Mouse (Mus musculus) CH12.LX (cell line): Measurements from ENCODE around the gene Rag2.

ENCODE experiments used
- BHLHE40 ChIP-seq: IDR thresholded peaks from 2 replicates; pipeline ENCODE4 v1.6.1; 2011; ENCODE audit warnings: mild to moderate bottlenecking, low read depth, low read length, improper control_type of control experiment
- CHD1 ChIP-seq: IDR thresholded peaks from 2 replicates; pipeline ENCODE4 v1.6.1; 2012; ENCODE audit warnings: low read depth, low read length, improper control_type of control experiment, inconsistent platforms
- CTCF ChIP-seq, 2 experiments: IDR thresholded peaks in 1 of 2; conservative IDR thresholded peaks in 1 of 2; 2 replicates each; pipeline ENCODE4 v1.5.1; 2011 to 2012; ENCODE audit warnings: low read depth in 2 of 2, low read length in 2 of 2, improper control_type of control experiment in 1 of 2, inconsistent platforms in 1 of 2, mild to moderate bottlenecking in 1 of 2, moderate library complexity in 1 of 2
- E2F4 ChIP-seq: IDR thresholded peaks from 2 replicates; pipeline ENCODE4 v1.6.1; 2011; ENCODE audit warnings: low read depth, low read length, improper control_type of control experiment; ENCODE audit not compliant: insufficient replicate concordance
- EP300 ChIP-seq: IDR thresholded peaks from 2 replicates; pipeline ENCODE4 v1.6.1; 2011; ENCODE audit warnings: low read length, improper control_type of control experiment
- ETS1 ChIP-seq: conservative IDR thresholded peaks from 2 replicates; pipeline ENCODE4 v1.6.1; 2012; ENCODE audit warnings: low read depth, mild to moderate bottlenecking, inconsistent platforms, low read length, improper control_type of control experiment, moderate library complexity
- MYC ChIP-seq: IDR thresholded peaks from 2 replicates; pipeline ENCODE4 v1.6.1; 2011; ENCODE audit warnings: low read depth, mild to moderate bottlenecking, improper control_type of control experiment, low read length
- PAX5 ChIP-seq: IDR thresholded peaks from 2 replicates; pipeline ENCODE4 v1.6.1; 2012; ENCODE audit warnings: low read length, inconsistent platforms, mixed read lengths
- POLR2A ChIP-seq: IDR thresholded peaks from 2 replicates; pipeline ENCODE4 v1.6.1; 2011; ENCODE audit warnings: low read depth, mild to moderate bottlenecking, improper control_type of control experiment, low read length
- POLR2AphosphoS2 ChIP-seq: IDR thresholded peaks from 2 replicates; pipeline ENCODE4 v1.6.1; 2011; ENCODE audit warnings: low read depth, low read length, improper control_type of control experiment
- TCF12 ChIP-seq: IDR thresholded peaks from 2 replicates; pipeline ENCODE4 v1.6.1; 2014; ENCODE audit warnings: low read depth, mild to moderate bottlenecking, inconsistent platforms, low read length, improper control_type of control experiment
- UBTF ChIP-seq: IDR thresholded peaks from 2 replicates; pipeline ENCODE4 v1.6.1; 2012; ENCODE audit warnings: low read depth, mild to moderate bottlenecking, inconsistent platforms, low read length, improper control_type of control experiment, moderate library complexity
- USF1 ChIP-seq: IDR thresholded peaks from 2 replicates; pipeline ENCODE4 v1.6.1; 2014; ENCODE audit warnings: low read depth, mild to moderate bottlenecking, inconsistent platforms, low read length, improper control_type of control experiment
- ZNF384 ChIP-seq: IDR thresholded peaks from 2 replicates; pipeline ENCODE4 v1.6.1; 2012; ENCODE audit warnings: low read depth, low read length, improper control_type of control experiment, inconsistent platforms

GRCm38 (mm10) chr2:101618373-101618772, 6.1 kb upstream of the Rag2 start:
- no peak for TF ChIP-seq POLR2A
- no peak for TF ChIP-seq CTCF (conservative IDR thresholded peaks at IDR 0.05 in 1 of 2, IDR thresholded peaks at IDR 0.05 in 1 of 2; ENCODE audit: low read depth in 2 of 2, low read length in 2 of 2)
- no peak for TF ChIP-seq ZNF384
- no peak for TF ChIP-seq PAX5
- TF ChIP-seq ETS1, result no peak
- TF ChIP-seq E2F4, result no peak
- no peak for TF ChIP-seq CHD1
- TF ChIP-seq BHLHE40, result no peak
- no peak for TF ChIP-seq TCF12
- TF ChIP-seq MYC, result no peak
- TF ChIP-seq POLR2AphosphoS2, result no peak
- TF ChIP-seq UBTF, result no peak
- no peak for TF ChIP-seq EP300
- TF ChIP-seq USF1, result no peak
